Mouse (Mus musculus) neural tube, embryonic 14.5 days (tissue): ENCODE data around the gene Cand1. TPM values are rescaled to one million over a fixed set of nuclear protein-coding genes. Genes with fewer than 3 reads are reported as not detected.

Source experiments
- ATAC-seq: fragments of 200-750 bp; cut with Nextera tagmentation; 2 replicates; pipeline ENCODE4 v1.8.0; 2017; ENCODE audit warnings: low read depth, mild to moderate bottlenecking, moderate TSS enrichment, moderate library complexity
- H3K27ac ChIP-seq: fragments of 300-500 bp; sonication (generic); 2 replicates; pipeline ENCODE4 v1.5.1; 2014; ENCODE audit warnings: low read depth, mild to moderate bottlenecking, control low read depth, low read length, moderate library complexity, mixed read lengths
- H3K27me3 ChIP-seq: fragments of 300-500 bp; sonication (generic); 2 replicates; pipeline ENCODE4 v1.6.1; 2014; ENCODE audit warnings: low read length; ENCODE audit not compliant: control insufficient read depth, insufficient read depth
- H3K36me3 ChIP-seq: fragments of 300-500 bp; sonication (generic); 2 replicates; pipeline ENCODE4 v1.6.1; 2014; ENCODE audit warnings: low read length, mixed read lengths; ENCODE audit not compliant: control insufficient read depth, insufficient read depth
- H3K4me1 ChIP-seq: fragments of 300-500 bp; sonication (generic); 2 replicates; pipeline ENCODE4 v1.6.1; 2014; ENCODE audit warnings: low read length; ENCODE audit not compliant: control insufficient read depth, insufficient read depth
- H3K4me2 ChIP-seq: fragments of 300-500 bp; sonication (generic); 2 replicates; pipeline ENCODE4 v1.6.1; 2014; ENCODE audit warnings: mild to moderate bottlenecking, low read depth, low read length, control low read depth
- H3K4me3 ChIP-seq: fragments of 300-500 bp; sonication (generic); 2 replicates; pipeline ENCODE4 v1.5.1; 2014; ENCODE audit warnings: low read depth, low read length, control low read depth, mixed read lengths
- H3K9ac ChIP-seq: fragments of 300-500 bp; sonication (generic); replicated peaks from 2 replicates; pipeline ENCODE4 v1.6.1; 2014; ENCODE audit warnings: low read depth, mild to moderate bottlenecking, control low read depth, low read length, mixed read lengths
- H3K9me3 ChIP-seq: fragments of 300-500 bp; sonication (generic); 2 replicates; pipeline ENCODE4 v1.6.1; 2016; ENCODE audit warnings: low read length; ENCODE audit not compliant: control insufficient read depth
- WGBS: fragments of 180-500 bp; shearing (Covaris S2); extraction: QIAGEN DNeasy Blood & Tissue Kit; methylation state at CpG from one replicate; pipeline ENCODE4 v1.1.7; 2014; 5-methylcytosine and 5-hydroxymethylcytosine counted together
- polyA plus RNA-seq: library from polyadenylated mRNA; unstranded; fragments of >200 nt; fragmentation: Nextera tagmentation; extraction: Ambion mirVana; gene quantifications from 2 replicates; pipeline ENCODE4 v1.2.1, GENCODE M21; 2014

The Cand1 gene
- polyA plus RNA-seq, 1 experiment from 2014 or later = 53.4 TPM

GRCm38 (mm10) chr10:119161820-119162382 lies 78.0 kb downstream of the Cand1 start:
- Histone ChIP-seq H3K9me3 (no peaks in the 10 kb centered on the region), H3K9ac (no peak overlapping the region), H3K27ac (no peak overlapping the region), H3K27me3 (no peaks in the 10 kb centered on the region), H3K36me3 (no peaks in the 10 kb centered on the region), H3K4me3 (no peak overlapping the region), H3K4me2 (no peak overlapping the region), H3K4me1 (no peaks in the 10 kb centered on the region)
- WGBS = 70% methylated on average over 8 of the region's 8 CpGs
- ATAC-seq = no peak

- no peak overlapping the region for H3K9ac ChIP-seq
- WGBS = 93% methylated on average over 6 of the region's 6 CpGs
Measured at GRCm38 (mm10) chr10:119160161-119160560, 79.7 kb downstream of the Cand1 start.

GRCm38 (mm10) chr10:119149261-119149660 lies 90.6 kb downstream of the Cand1 start:
- H3K4me3 ChIP-seq = no peak overlapping the region
- H3K27me3 ChIP-seq = no peaks in the 10 kb centered on the region
- H3K9ac ChIP-seq = no peak overlapping the region
- no peak overlapping the region for H3K4me2 ChIP-seq
- H3K4me1 ChIP-seq = no peaks in the 10 kb centered on the region
- no peak overlapping the region for H3K27ac ChIP-seq
- 69% methylated on average over 4 of the region's 4 CpGs for WGBS
- no peaks in the 10 kb centered on the region for H3K9me3 ChIP-seq
- H3K36me3 ChIP-seq = no peaks in the 10 kb centered on the region
- ATAC-seq = no peak

More at GRCm38 (mm10) chr10:119160161-119160560, 79.7 kb downstream of the Cand1 start:
- ATAC-seq = no peak
- no peaks in the 10 kb centered on the region for H3K36me3 ChIP-seq
- no peak overlapping the region for H3K4me3 ChIP-seq
- no peaks in the 10 kb centered on the region for H3K4me1 ChIP-seq
- no peaks in the 10 kb centered on the region for H3K27me3 ChIP-seq
- no peak overlapping the region for H3K4me2 ChIP-seq
- H3K9me3 ChIP-seq = no peaks in the 10 kb centered on the region
- no peak overlapping the region for H3K27ac ChIP-seq

Other genes starting within 250 kb of the Cand1 start
- gene Grip1, start 213.8 kb upstream of the Cand1 start, polyA plus RNA-seq = 26.6 and 27.0 TPM in 2 replicates